Mouse (Mus musculus) heart, adult 2 months (tissue): ENCODE measurements around the gene Cyb5r4. TPM values are rescaled to one million over a fixed set of nuclear protein-coding genes. Genes with fewer than 3 reads are reported as not detected.
"Not testable (repeated sequence)": the region's sequence is repeated elsewhere in the genome, so short reads cannot be mapped to it uniquely, and the experiment has no call there.

Experiments
- DNase-seq, 2 experiments: peaks; one replicate each; pipeline ENCODE4 v3.0.0; 2021
- H3K27ac ChIP-seq: fragments of 200-600 bp; 2 replicates; pipeline ENCODE4 v1.8.1; 2022
- H3K27me3 ChIP-seq: fragments of 200-500 bp; 2 replicates; pipeline ENCODE4 v1.6.1; 2012; ENCODE audit warnings: mild to moderate bottlenecking, low read length, inconsistent platforms, mixed read lengths; ENCODE audit not compliant: control insufficient read depth, insufficient read depth
- H3K36me3 ChIP-seq: fragments of 200-500 bp; 2 replicates; pipeline ENCODE4 v1.6.1; 2012; ENCODE audit warnings: low read length, inconsistent platforms; ENCODE audit not compliant: control insufficient read depth, insufficient read depth
- H3K4me1 ChIP-seq: fragments of 200-500 bp; 2 replicates; pipeline ENCODE4 v1.6.1; 2011; ENCODE audit warnings: low read length; ENCODE audit not compliant: control insufficient read depth, insufficient read depth
- H3K4me3 ChIP-seq: fragments of 200-600 bp; 2 replicates; pipeline ENCODE4 v1.8.1; 2022
- H3K79me2 ChIP-seq: fragments of 200-500 bp; replicated peaks from 2 replicates; pipeline ENCODE4 v1.6.1; 2012; ENCODE audit warnings: mild to moderate bottlenecking, inconsistent platforms, low read length, moderate library complexity, mixed read lengths; ENCODE audit not compliant: control insufficient read depth, insufficient read depth
- H3K9ac ChIP-seq: fragments of 200-500 bp; 2 replicates; pipeline ENCODE4 v1.6.1; 2012; ENCODE audit warnings: low read depth, mild to moderate bottlenecking, control low read depth, inconsistent platforms, low read length, mixed read lengths
- CTCF ChIP-seq: fragments of 200-600 bp; IDR thresholded peaks from 2 replicates; pipeline ENCODE4 v1.8.1; 2022; ENCODE audit warnings: antibody characterized with exemption, mild to moderate bottlenecking, moderate library complexity
- EP300 ChIP-seq: fragments of 200-500 bp; IDR thresholded peaks from 2 replicates; pipeline ENCODE4 v1.6.1; 2011; ENCODE audit warnings: low read depth, low read length, control low read depth; ENCODE audit not compliant: insufficient read depth
- POLR2A ChIP-seq: fragments of 200-500 bp; IDR thresholded peaks from 2 replicates; pipeline ENCODE4 v1.6.1; 2011; ENCODE audit warnings: mild to moderate bottlenecking, low read depth, low read length, control low read depth; ENCODE audit not compliant: insufficient read depth
- WGBS: fragments of 180-500 bp; shearing (Covaris S2); methylation state at CpG from one replicate; pipeline ENCODE4 v1.1.7; 2018; 5-methylcytosine and 5-hydroxymethylcytosine counted together
- intact Hi-C: fragments of 180-260 bp; cut with DNase I; formaldehyde crosslinking; loops from one replicate; pipeline ENCODE4 v1.15.1; 2025
- polyA plus RNA-seq: library from polyadenylated mRNA; depleted of rRNA; stranded (reverse); fragments of >200 nt; gene quantifications from 2 replicates; pipeline ENCODE4 v1.2.3, GENCODE M21; 2012; rRNA removed
- total RNA-seq, 2 experiments: library from RNA; stranded (reverse); gene quantifications; 2 replicates each; pipeline ENCODE4 v1.2.3; 2021

Cyb5r4 gene
- total and polyA plus RNA-seq, 3 experiments = 7.9 to 31.3 (median 27.6) TPM

- intact Hi-C loops = no loop called here
- Histone ChIP-seq H3K27me3 (no peaks in the 10 kb centered on the region), H3K27ac (no peak overlapping the region), H3K4me1 (no peaks in the 10 kb centered on the region), H3K9ac (no peak overlapping the region), H3K79me2 (no peaks in the 10 kb centered on the region), H3K36me3 (no peaks in the 10 kb centered on the region), H3K4me3 (no peak overlapping the region)
- WGBS = 83% methylated on average over 1 of the region's 1 CpGs
- no peak for DNase-seq
- TF ChIP-seq EP300 (no peak), CTCF (no peak), POLR2A (no peak)
These were observed 94.2 kb downstream of the Cyb5r4 start for GRCm38 (mm10) chr9:87115978-87116377.

GRCm38 (mm10) chr9:87118996-87119395 is 97.2 kb downstream of the Cyb5r4 start:
- H3K36me3 ChIP-seq = no peaks in the 10 kb centered on the region
- H3K4me3 ChIP-seq = no peak overlapping the region
- H3K27me3 ChIP-seq = no peaks in the 10 kb centered on the region
- intact Hi-C loops = no loop called here
- H3K27ac ChIP-seq = no peak overlapping the region
- 81% methylated on average over 3 of the region's 3 CpGs for WGBS
- DNase-seq = no peak
- H3K4me1 ChIP-seq = no peaks in the 10 kb centered on the region
- TF ChIP-seq CTCF (no peak), EP300 (no peak), POLR2A (no peak)
- no peaks in the 10 kb centered on the region for H3K79me2 ChIP-seq
- no peak overlapping the region for H3K9ac ChIP-seq

- Histone ChIP-seq H3K27ac (no peak overlapping the region), H3K79me2 (no peaks in the 10 kb centered on the region), H3K36me3 (no peaks in the 10 kb centered on the region), H3K4me3 (no peak overlapping the region), H3K9ac (no peak overlapping the region), H3K27me3 (no peaks in the 10 kb centered on the region), H3K4me1 (no peaks in the 10 kb centered on the region)
- WGBS = 54% methylated on average over 9 of the region's 9 CpGs
- no peak for DNase-seq
- intact Hi-C loops = no loop called here
- no peak for TF ChIP-seq POLR2A
- TF ChIP-seq EP300 = no peak
- TF ChIP-seq CTCF = no peak
These were observed 100.2 kb downstream of the Cyb5r4 start for GRCm38 (mm10) chr9:87121956-87122493.

- H3K4me1 ChIP-seq, H3K4me3 ChIP-seq, H3K9ac ChIP-seq, H3K79me2 ChIP-seq, intact Hi-C loops, H3K27me3 ChIP-seq, H3K36me3 ChIP-seq, H3K27ac ChIP-seq, DNase-seq: not testable (repeated sequence)
- WGBS = 66% methylated on average over 6 of the region's 6 CpGs
These were observed 105.2 kb downstream of the Cyb5r4 start for GRCm38 (mm10) chr9:87127046-87127445.

Other genes with a start within 250 kb of the Cyb5r4 start
- gene Snap91, start 141.4 kb upstream of the Cyb5r4 start, total RNA-seq = 1 to 10 TPM; 4.8 to 5.8 TPM
- 3.8 and 7.0 TPM in 2 replicates for gene Snap91, start 141.4 kb upstream of the Cyb5r4 start, polyA plus RNA-seq
- gene Ripply2, start 6.5 kb upstream of the Cyb5r4 start, total RNA-seq = not detected
- gene Ripply2, start 6.5 kb upstream of the Cyb5r4 start, polyA plus RNA-seq = not detected in 2 replicates
- 1 to 10 TPM; 2.0 to 4.5 TPM for gene Mrap2, start 122.3 kb downstream of the Cyb5r4 start, total RNA-seq
- 0.06 and 0.09 TPM in 2 replicates for gene Mrap2, start 122.3 kb downstream of the Cyb5r4 start, polyA plus RNA-seq
- 1 to 10 TPM; 2.1 to 2.2 TPM for gene Cep162, start 233.5 kb downstream of the Cyb5r4 start, total RNA-seq
- gene Cep162, start 233.5 kb downstream of the Cyb5r4 start, polyA plus RNA-seq = 0.72 and 1.4 TPM in 2 replicates